Mouse (Mus musculus) limb, embryonic 14.5 days (tissue): ENCODE measurements at regions not wholly inside any gene's neighbourhood (a gene's known extent, or its start where the extent isn't known, plus 50 kb on each side); places are given as distances from the start of the nearest gene placed in this dataset.

Source experiments
- ATAC-seq: fragments of 200-750 bp; cut with Nextera tagmentation; 2 replicates; pipeline ENCODE4 v1.8.0; 2017; ENCODE audit warnings: low read depth, moderate number of reproducible peaks, moderate TSS enrichment; ENCODE audit not compliant: low FRiP score
- DNase-seq: peaks from one replicate; pipeline ENCODE4 v3.0.0-alpha.2; 2015; ENCODE audit warnings: low spot score
- H3K27ac ChIP-seq: fragments of 300-500 bp; sonication (generic); replicated peaks from 2 replicates; pipeline ENCODE4 v1.5.1; 2014; ENCODE audit warnings: low read depth, mild to moderate bottlenecking, low read length, moderate library complexity, mixed read lengths
- H3K27me3 ChIP-seq: fragments of 300-500 bp; sonication (generic); 2 replicates; pipeline ENCODE4 v1.6.1; 2014; ENCODE audit warnings: low read length, mixed read lengths; ENCODE audit not compliant: control insufficient read depth, insufficient read depth
- H3K36me3 ChIP-seq: fragments of 300-500 bp; sonication (generic); 2 replicates; pipeline ENCODE4 v1.6.1; 2014; ENCODE audit warnings: mild to moderate bottlenecking, low read length, moderate library complexity, mixed read lengths; ENCODE audit not compliant: control insufficient read depth, insufficient read depth
- H3K4me1 ChIP-seq: fragments of 300-500 bp; sonication (generic); 2 replicates; pipeline ENCODE4 v1.6.1; 2014; ENCODE audit warnings: antibody characterized with exemption, low read length, mixed read lengths; ENCODE audit not compliant: control insufficient read depth, insufficient read depth
- H3K4me2 ChIP-seq: fragments of 300-500 bp; sonication (generic); replicated peaks from 2 replicates; pipeline ENCODE4 v1.6.1; 2014; ENCODE audit warnings: low read depth, mild to moderate bottlenecking, low read length, moderate library complexity; ENCODE audit not compliant: severe bottlenecking
- H3K4me3 ChIP-seq: fragments of 300-500 bp; sonication (generic); replicated peaks from 2 replicates; pipeline ENCODE4 v1.5.1; 2014; ENCODE audit warnings: low read length
- H3K9ac ChIP-seq: fragments of 300-500 bp; sonication (generic); 2 replicates; pipeline ENCODE4 v1.6.1; 2014; ENCODE audit warnings: mild to moderate bottlenecking, low read depth, low read length, moderate library complexity; ENCODE audit not compliant: severe bottlenecking
- H3K9me3 ChIP-seq: fragments of 300-500 bp; sonication (generic); 2 replicates; pipeline ENCODE4 v1.6.1; 2016; ENCODE audit warnings: low read length; ENCODE audit not compliant: control insufficient read depth
- POLR2A ChIP-seq: fragments of 200-500 bp; IDR thresholded peaks from 2 replicates; pipeline ENCODE4 v1.8.0; 2012; ENCODE audit warnings: inconsistent platforms, mild to moderate bottlenecking, moderate library complexity, borderline replicate concordance; ENCODE audit not compliant: insufficient read depth, insufficient read length; ENCODE audit errors: extremely low read depth
- WGBS: fragments of 180-500 bp; shearing (Covaris S2); extraction: QIAGEN DNeasy Blood & Tissue Kit; methylation state at CpG from one replicate; pipeline ENCODE4 v1.1.7; 2014; 5-methylcytosine and 5-hydroxymethylcytosine counted together

- ATAC-seq (no peak), DNase-seq (no peak)
- Histone ChIP-seq H3K27me3 (no peaks in the 10 kb centered on the region), H3K4me3 (no peak overlapping the region), H3K4me2 (no peak overlapping the region), H3K27ac (no peak overlapping the region), H3K4me1 (peaks cover 5% of the 10 kb centered on the region; the same call in 1 of the 2 replicates), H3K9me3 (no peaks in the 10 kb centered on the region), H3K36me3 (no peaks in the 10 kb centered on the region), H3K9ac (no peak overlapping the region)
- 58% methylated on average over 7 of the region's 7 CpGs for WGBS
- TF ChIP-seq POLR2A = no peak
Observed at GRCm38 (mm10) chr10:125832764-125833163, 133.2 kb upstream of the Lrig3 start.

- TF ChIP-seq POLR2A = no peak
- H3K9ac ChIP-seq = no peak overlapping the region
- H3K4me3 ChIP-seq = no peak overlapping the region
- ATAC-seq (no peak), DNase-seq (no peak)
- no peak overlapping the region for H3K27ac ChIP-seq
- H3K4me1 ChIP-seq = peaks cover 8% of the 10 kb centered on the region; the same call in 1 of the 2 replicates
- no peaks in the 10 kb centered on the region for H3K9me3 ChIP-seq
- no peaks in the 10 kb centered on the region for H3K27me3 ChIP-seq
- H3K36me3 ChIP-seq = no peaks in the 10 kb centered on the region
- WGBS = 79% methylated on average over 4 of the region's 4 CpGs
- no peak overlapping the region for H3K4me2 ChIP-seq
Observed at GRCm38 (mm10) chr10:125833989-125834388, 132.0 kb upstream of the Lrig3 start.

- WGBS = 67% methylated on average over 11 of the region's 11 CpGs
- Histone ChIP-seq H3K27me3 (no peaks in the 10 kb centered on the region), H3K27ac (no peak overlapping the region), H3K4me1 (peaks cover 17% of the 10 kb centered on the region), H3K4me2 (no peak overlapping the region), H3K9me3 (no peaks in the 10 kb centered on the region), H3K9ac (no peak overlapping the region), H3K36me3 (no peaks in the 10 kb centered on the region), H3K4me3 (no peak overlapping the region)
- DNase-seq (no peak), ATAC-seq (no peak)
- TF ChIP-seq POLR2A = no peak
Observed at GRCm38 (mm10) chr10:125838982-125839381, 127.0 kb upstream of the Lrig3 start.

GRCm38 (mm10) chr10:125839621-125840141 lies 126.3 kb upstream of the Lrig3 start:
- DNase-seq (peak; percentile 24), ATAC-seq (no peak)
- no peak overlapping the region for H3K4me3 ChIP-seq
- no peaks in the 10 kb centered on the region for H3K36me3 ChIP-seq
- no peak for TF ChIP-seq POLR2A
- no peak overlapping the region for H3K9ac ChIP-seq
- no peaks in the 10 kb centered on the region for H3K9me3 ChIP-seq
- 14% methylated on average over 5 of the region's 5 CpGs for WGBS
- peaks cover 17% of the 10 kb centered on the region for H3K4me1 ChIP-seq
- 0 out of 2 replicates have a peak overlapping the region, but pooled peaks have one; percentile 20 for H3K27ac ChIP-seq
- no peaks in the 10 kb centered on the region for H3K27me3 ChIP-seq
- no peak overlapping the region; the same call in 1 of the 2 replicates for H3K4me2 ChIP-seq

- no peak for TF ChIP-seq POLR2A
- H3K4me3 ChIP-seq = no peak overlapping the region
- no peak for DNase-seq
- 0 out of 2 replicates have a peak overlapping the region, but pooled peaks have one; percentile 20 for H3K27ac ChIP-seq
- H3K9ac ChIP-seq = no peak overlapping the region
- no peaks in the 10 kb centered on the region for H3K9me3 ChIP-seq
- no peaks in the 10 kb centered on the region for H3K27me3 ChIP-seq
- 84% methylated on average over 1 of the region's 1 CpGs for WGBS
- no peak overlapping the region for H3K4me2 ChIP-seq
- no peaks in the 10 kb centered on the region for H3K36me3 ChIP-seq
- no peak for ATAC-seq
- peaks cover 23% of the 10 kb centered on the region for H3K4me1 ChIP-seq
Observed at GRCm38 (mm10) chr10:125840388-125840787, 125.6 kb upstream of the Lrig3 start.
